Mouse (Mus musculus): ENCODE measurements around the gene Rfx2.

- TF ChIP-seq POLR2A (IDR thresholded peaks at IDR 0.05; ENCODE audit: insufficient read length, low read depth) (peak; percentile 51), E2F4 (IDR thresholded peaks at IDR 0.05; ENCODE audit: insufficient read depth) (no peak), MAX (IDR thresholded peaks at IDR 0.05; ENCODE audit: low read depth) (no peak), USF1 (IDR thresholded peaks at IDR 0.05; ENCODE audit: low read depth) (no peak)
Observed at GRCm38 (mm10) chr17:56761991-56762410, 68.8 kb downstream of the Rfx2 start.

Measured in myocyte (in vitro differentiated cells).